ENCODE assay signal across 24 mouse cellular contexts in the genomic region with DNA sequence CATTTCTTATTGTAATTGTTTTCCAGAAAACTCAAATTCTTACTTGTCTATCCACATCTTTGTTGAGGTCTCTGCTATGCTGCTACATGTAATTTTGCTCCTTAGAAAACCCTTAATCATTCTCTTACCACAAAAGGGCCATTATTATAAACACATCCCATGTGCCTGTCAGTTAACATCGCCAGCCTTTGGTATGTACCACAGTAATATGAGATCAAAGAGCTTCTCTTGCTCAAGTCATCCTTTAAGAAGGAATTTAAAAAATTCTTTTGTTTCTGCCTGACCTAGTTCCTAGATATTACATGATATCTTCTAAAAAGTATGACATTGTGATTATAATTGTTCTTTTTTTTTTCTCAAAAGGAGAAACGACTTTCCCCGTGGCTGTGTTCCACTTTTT.
DNase-seq lines count a peak whose midpoint lies in the region; ATAC-seq and TF ChIP-seq lines count a peak whose summit lies in the region.
"Had no signal": no experiment of that assay in that cellular context is flagged by ENCODE, and none has a peak within 500 bp of the region (broad histone marks: within the 10 kb centered on the region; RNA-seq: fewer than 3 reads in every experiment).

No protein-coding gene starts in this region.

- H3K36me3 ChIP-seq in embryonic facial prominence, embryonic 11.5 days (replicated peaks; ENCODE audit: control insufficient read depth, insufficient read depth, low read depth, low read length) = no peaks in the 10 kb centered on the region
- H3K36me3 ChIP-seq in embryonic facial prominence, embryonic 10.5 days (replicated peaks) = no peaks in the 10 kb centered on the region
- H3K36me3 ChIP-seq in C2C12 (ENCODE audit: control insufficient read depth, insufficient read depth) (no peaks in the 10 kb centered on the region), myocyte (ENCODE audit: control insufficient read depth, insufficient read depth) (no peaks in the 10 kb centered on the region)
- H3K36me3 ChIP-seq: embryonic facial prominence, embryonic 15.5 days; forebrain, embryonic 10.5 days; G1E; heart, embryonic 13.5 days; hindbrain, embryonic 13.5 days had no signal

- no peak overlapping the region for H3K4me3 ChIP-seq in embryonic facial prominence, embryonic 11.5 days (ENCODE audit: low read depth, low read length)
- H3K4me3 ChIP-seq in embryonic facial prominence, embryonic 10.5 days = no peak overlapping the region
- H3K4me3 ChIP-seq in C2C12 (ENCODE audit: insufficient read depth, poor library complexity, severe bottlenecking) (no peak overlapping the region), myocyte (no peak overlapping the region)
- H3K4me3 ChIP-seq: embryonic facial prominence, embryonic 15.5 days; erythroblast, embryonic 14.5 days; forebrain, embryonic 10.5 days; gastrocnemius, adult 2 months; heart, embryonic 13.5 days; hindbrain, embryonic 13.5 days had no signal

- H3ac ChIP-seq in C2C12 (ENCODE audit: control insufficient read depth, insufficient read length, low read depth) (no peak overlapping the region), myocyte (ENCODE audit: control insufficient read depth, insufficient read length) (no peak overlapping the region)

- DNase-seq in embryonic facial prominence, embryonic 11.5 days (ENCODE audit: low spot score) = peak; percentile 11
- no peak for DNase-seq in embryonic facial prominence, embryonic 10.5 days (ENCODE audit: low spot score)
- DNase-seq in kidney, adult 9 months = no peak
- DNase-seq in heart, postnatal 10 days = no peak
- DNase-seq: adrenal gland, postnatal 14 days; cerebellum, adult 18-20 months; cerebellum, adult 9-11 months; cerebellum, postnatal 36 days; gastrocnemius, adult 2 months; gastrocnemius, postnatal 36 days; heart, adult 11 months; heart, postnatal 4 days had no signal

- H3K4me1 ChIP-seq in embryonic facial prominence, embryonic 11.5 days (ENCODE audit: control insufficient read depth, insufficient read depth, low read length) = no peaks in the 10 kb centered on the region
- H3K4me1 ChIP-seq in embryonic facial prominence, embryonic 10.5 days = no peaks in the 10 kb centered on the region
- H3K4me1 ChIP-seq: embryonic facial prominence, embryonic 15.5 days; heart, embryonic 13.5 days; hindbrain, embryonic 13.5 days had no signal

- no peak for TF ChIP-seq CTCF in C2C12 (IDR thresholded peaks at IDR 0.05; ENCODE audit: control insufficient read depth, insufficient read depth, insufficient read length)

- H3K27ac ChIP-seq in embryonic facial prominence, embryonic 11.5 days (replicated peaks; ENCODE audit: low read depth, low read length) = no peak overlapping the region
- no peak overlapping the region for H3K27ac ChIP-seq in embryonic facial prominence, embryonic 10.5 days (replicated peaks)
- H3K27ac ChIP-seq: embryonic facial prominence, embryonic 15.5 days; gastrocnemius, adult 2 months; heart, embryonic 13.5 days; hindbrain, embryonic 13.5 days; hindbrain, postnatal 0 days had no signal

- H3K4me2 ChIP-seq in embryonic facial prominence, embryonic 11.5 days (ENCODE audit: low read depth, low read length) = no peak overlapping the region
- H3K4me2 ChIP-seq in myocyte (ENCODE audit: low read depth) = peak overlapping the region; percentile 43
- H3K4me2 ChIP-seq: embryonic facial prominence, embryonic 15.5 days; heart, embryonic 13.5 days; hindbrain, embryonic 13.5 days had no signal

- no peak overlapping the region for H3K9ac ChIP-seq in embryonic facial prominence, embryonic 11.5 days (replicated peaks; ENCODE audit: low read length)
- H3K9ac ChIP-seq: embryonic facial prominence, embryonic 15.5 days; heart, embryonic 13.5 days; hindbrain, embryonic 13.5 days had no signal

- H3K9me3 ChIP-seq in embryonic facial prominence, embryonic 11.5 days (replicated peaks; ENCODE audit: control insufficient read depth, low read length) = no peaks in the 10 kb centered on the region
- H3K9me3 ChIP-seq in embryonic facial prominence, embryonic 10.5 days = no peaks in the 10 kb centered on the region
- H3K9me3 ChIP-seq: embryonic facial prominence, embryonic 15.5 days; forebrain, embryonic 10.5 days; G1E; heart, embryonic 13.5 days; hindbrain, embryonic 13.5 days had no signal

- no peak for ATAC-seq in embryonic facial prominence, embryonic 11.5 days (replicated peaks; ENCODE audit: insufficient number of reproducible peaks, low FRiP score, low TSS enrichment, low read depth)
- peak; percentile 95 for ATAC-seq in common myeloid progenitor, adult 5-6 weeks (replicated peaks; ENCODE audit: low read depth, poor library complexity, severe bottlenecking)
- ATAC-seq: activated CD4-positive, CD25-positive, alpha-beta regulatory T cell, adult 4 months; forebrain, embryonic 14.5 days; hindbrain, postnatal 0 days had no signal

- no peaks in the 10 kb centered on the region for H3K27me3 ChIP-seq in embryonic facial prominence, embryonic 11.5 days (ENCODE audit: control insufficient read depth, insufficient read depth, low read length)
- no peaks in the 10 kb centered on the region for H3K27me3 ChIP-seq in embryonic facial prominence, embryonic 10.5 days (replicated peaks; ENCODE audit: low read depth, poor library complexity, severe bottlenecking)
- H3K27me3 ChIP-seq in C2C12 (ENCODE audit: control insufficient read depth, insufficient read depth, insufficient read length) (no peaks in the 10 kb centered on the region), myocyte (ENCODE audit: control insufficient read depth, insufficient read depth, insufficient read length) (no peaks in the 10 kb centered on the region)
- H3K27me3 ChIP-seq: embryonic facial prominence, embryonic 15.5 days; heart, embryonic 13.5 days; hindbrain, embryonic 13.5 days had no signal

- no peak for TF ChIP-seq POLR2A in myocyte (IDR thresholded peaks at IDR 0.05; ENCODE audit: insufficient read length, low read depth)

- H3K79me3 ChIP-seq in C2C12 (ENCODE audit: low read depth) = no peaks in the 10 kb centered on the region

- intact Hi-C loops in heart, postnatal 10 days (cut with DNase I) = no loop called here

- WGBS in embryonic facial prominence, embryonic 11.5 days = 42% methylated on average over 3 of the region's 3 CpGs
- 50% methylated on average over 3 of the region's 3 CpGs for WGBS in embryonic facial prominence, embryonic 10.5 days

- H3K79me2 ChIP-seq in C2C12 (ENCODE audit: control insufficient read depth, insufficient read depth) (no peaks in the 10 kb centered on the region), myocyte (ENCODE audit: control insufficient read depth, insufficient read depth) (no peaks in the 10 kb centered on the region)

TF ChIP-seq in C2C12, 6 proteins besides CTCF, POLR2A, EP300 and RAD21:
- no peak for TF ChIP-seq MYOG (IDR thresholded peaks at IDR 0.05; ENCODE audit: control insufficient read depth, extremely low read depth, insufficient read length)
- TF ChIP-seq FOSL1 (IDR thresholded peaks at IDR 0.05; ENCODE audit: insufficient read depth, low read length, poor library complexity, severe bottlenecking) = no peak
- TF ChIP-seq CEBPB (IDR thresholded peaks at IDR 0.05; ENCODE audit: low read depth) = peak; percentile 51
- no peak for TF ChIP-seq USF1 (IDR thresholded peaks at IDR 0.05; ENCODE audit: low read depth)
- no peak for TF ChIP-seq MAX (IDR thresholded peaks at IDR 0.05)

TF ChIP-seq in myocyte, 11 proteins besides CTCF, POLR2A, EP300 and RAD21:
- TF ChIP-seq MYOG (IDR thresholded peaks at IDR 0.05; ENCODE audit: control insufficient read depth in 1 of 3, insufficient read depth in 1 of 3, insufficient read length in 2 of 3, low read depth in 2 of 3) (no peak), MAX (IDR thresholded peaks at IDR 0.05; ENCODE audit: low read depth) (no peak), CEBPB (IDR thresholded peaks at IDR 0.05; ENCODE audit: insufficient read depth, poor library complexity, severe bottlenecking) (peak; percentile 52; the same call in 1 of the 2 replicates), SRF (IDR thresholded peaks at IDR 0.05; ENCODE audit: control insufficient read depth, insufficient read length, low read depth) (no peak), POLR2AphosphoS2 (IDR thresholded peaks at IDR 0.05; ENCODE audit: insufficient read length, low read depth) (no peak), MYOD1 (IDR thresholded peaks at IDR 0.05; ENCODE audit: control insufficient read depth in 1 of 3, insufficient read length in 2 of 3, low read depth in 2 of 3) (no peak)
